Mouse (Mus musculus) megakaryocyte, embryonic 14.5 days (primary cell): ENCODE measurements around the gene Il18.

Experiments used
- FLI1 ChIP-seq: IDR thresholded peaks from 2 replicates; pipeline ENCODE4 v1.6.1; 2012; ENCODE audit warnings: low read length, inconsistent platforms, mixed read lengths
- GATA1 ChIP-seq: IDR thresholded peaks from 3 replicates; pipeline ENCODE4 v1.6.1; 2012; ENCODE audit warnings: mixed read lengths, low read length, inconsistent platforms, borderline replicate concordance

GRCm38 (mm10) chr9:50565173-50565572, 10.5 kb downstream of the Il18 start:
- no peak for TF ChIP-seq FLI1
- no peak for TF ChIP-seq GATA1
